Mouse (Mus musculus): ENCODE results near the gene Mcf2l. TPM values are rescaled to one million over a fixed set of nuclear protein-coding genes. Genes with fewer than 3 reads are reported as not detected.

Gene Mcf2l
- polyA plus RNA-seq, 1 experiment from 2014 or later: 22.7 TPM

DNA sequence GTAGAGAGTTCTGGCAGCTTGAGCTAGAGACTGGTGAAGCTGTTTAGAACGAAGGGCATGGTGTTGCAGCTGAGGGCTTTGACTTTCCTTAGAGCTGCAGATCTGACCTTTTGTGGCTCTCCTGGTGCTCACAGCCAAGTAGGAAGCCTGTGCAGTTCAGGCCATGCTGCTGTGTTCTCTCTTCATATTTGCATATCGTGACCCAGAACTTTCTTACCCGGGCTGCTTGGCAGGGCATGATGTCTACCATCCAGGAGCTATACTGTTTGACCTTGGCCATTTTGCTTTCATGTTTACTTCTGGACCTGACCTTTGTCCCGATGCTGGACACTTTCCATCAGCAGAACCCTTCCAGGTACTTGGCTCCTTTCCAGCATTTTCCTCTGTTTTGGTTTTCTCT is 44.2 kb downstream of the Mcf2l start:
- ATAC-seq (replicated peaks; ENCODE audit: low FRiP score): no peak
- WGBS: 80% methylated on average over 4 of the region's 4 CpGs
- H3K4me2 ChIP-seq: no peak overlapping the region

DNA sequence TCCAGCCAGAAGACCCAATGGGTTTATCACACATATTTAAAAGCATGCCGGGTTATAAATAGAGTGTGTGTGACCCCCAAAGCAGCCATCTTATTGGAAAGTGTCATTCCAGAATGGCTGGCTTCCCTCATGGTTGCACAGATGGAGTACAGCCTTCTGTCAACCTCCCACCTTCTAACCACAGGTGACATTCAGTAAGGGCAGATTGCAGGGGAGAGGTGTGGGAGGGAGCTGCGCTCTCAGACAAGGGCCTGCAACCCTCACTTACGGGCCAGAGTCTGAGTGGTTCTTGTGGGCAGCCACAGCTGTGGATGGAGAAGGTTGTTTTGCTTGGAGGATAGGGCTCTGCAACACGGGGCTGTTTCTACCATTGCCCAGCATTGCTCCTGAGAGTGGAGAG is 47.0 kb downstream of the Mcf2l start:
- no peaks in the 10 kb centered on the region for H3K9me3 ChIP-seq (replicated peaks)
- ATAC-seq (replicated peaks; ENCODE audit: low FRiP score): no peak
- no peaks in the 10 kb centered on the region for H3K27me3 ChIP-seq
- no peak overlapping the region for H3K9ac ChIP-seq
- no peak overlapping the region for H3K4me3 ChIP-seq (replicated peaks)
- H3K4me2 ChIP-seq: no peak overlapping the region
- H3K4me1 ChIP-seq: peaks cover 16% of the 10 kb centered on the region
- H3K27ac ChIP-seq: no peak overlapping the region
- 84% methylated on average over 4 of the region's 4 CpGs for WGBS
- H3K36me3 ChIP-seq: no peaks in the 10 kb centered on the region

More for the DNA sequence above, 44.2 kb downstream of the Mcf2l start:
- Histone ChIP-seq H3K27me3 (no peaks in the 10 kb centered on the region), H3K9ac (no peak overlapping the region), H3K9me3 (replicated peaks) (no peaks in the 10 kb centered on the region), H3K36me3 (no peaks in the 10 kb centered on the region), H3K27ac (no peak overlapping the region), H3K4me3 (replicated peaks) (no peak overlapping the region), H3K4me1 (peaks cover 17% of the 10 kb centered on the region)

DNA sequence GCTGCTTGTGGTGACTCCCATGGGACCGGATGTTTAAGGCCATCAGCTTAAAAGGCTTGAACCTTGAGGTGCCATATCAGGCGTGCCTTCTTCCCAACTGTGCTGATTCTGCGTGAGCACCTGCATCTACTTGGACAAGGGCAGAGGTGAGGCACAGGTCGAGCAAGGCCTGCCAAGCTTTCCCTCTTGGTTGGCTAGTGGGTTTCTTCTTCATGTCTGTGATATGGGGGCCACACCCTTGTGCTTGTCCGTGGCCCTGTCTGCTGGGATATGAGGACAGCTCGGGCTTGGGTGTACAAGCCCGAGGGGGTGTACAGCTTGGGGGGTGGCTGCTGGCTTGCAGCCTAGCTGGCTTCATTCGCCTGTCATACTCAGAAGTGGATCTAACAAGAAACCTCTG is 51.4 kb downstream of the Mcf2l start:
- Histone ChIP-seq H3K9me3 (replicated peaks) (no peaks in the 10 kb centered on the region), H3K9ac (no peak overlapping the region), H3K27ac (no peak overlapping the region), H3K4me2 (no peak overlapping the region), H3K4me3 (replicated peaks) (no peak overlapping the region), H3K27me3 (no peaks in the 10 kb centered on the region), H3K36me3 (no peaks in the 10 kb centered on the region), H3K4me1 (peaks cover 51% of the 10 kb centered on the region)
- ATAC-seq (replicated peaks; ENCODE audit: low FRiP score): no peak
- WGBS: 80% methylated on average over 8 of the region's 8 CpGs

DNA sequence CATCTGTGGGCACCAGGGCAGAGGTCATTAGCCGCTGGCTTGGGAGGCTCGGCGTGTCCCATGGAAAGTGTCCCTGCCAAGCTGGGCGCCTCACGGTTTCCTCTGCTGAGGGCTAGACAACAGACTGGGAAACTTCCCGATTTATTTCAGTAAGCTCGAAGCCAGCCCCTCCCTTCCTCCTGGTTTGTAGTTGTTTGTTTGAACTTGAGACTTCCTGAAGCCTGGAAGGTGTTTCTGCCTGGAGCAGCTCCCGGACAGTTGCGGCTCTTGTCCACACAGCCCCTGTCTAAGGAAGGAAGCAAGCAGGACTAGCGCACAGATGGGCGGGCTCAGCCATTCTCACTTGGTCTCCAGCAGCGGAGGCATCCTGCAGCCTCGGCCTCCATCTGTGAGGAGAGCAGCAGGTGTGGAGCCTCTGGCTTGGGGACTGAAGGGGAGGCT is 52.4 kb downstream of the Mcf2l start:
- Histone ChIP-seq H3K4me2 (peak overlapping the region; percentile 43), H3K36me3 (no peaks in the 10 kb centered on the region), H3K9me3 (replicated peaks) (no peaks in the 10 kb centered on the region), H3K4me1 (peaks cover 60% of the 10 kb centered on the region), H3K9ac (no peak overlapping the region), H3K27ac (peak overlapping the region; percentile 81), H3K4me3 (replicated peaks) (peak overlapping the region; percentile 19), H3K27me3 (no peaks in the 10 kb centered on the region)
- ATAC-seq (replicated peaks; ENCODE audit: low FRiP score): peak; percentile 38; the same call in 1 of the 2 replicates
- WGBS: 26% methylated on average over 13 of the region's 13 CpGs

DNA sequence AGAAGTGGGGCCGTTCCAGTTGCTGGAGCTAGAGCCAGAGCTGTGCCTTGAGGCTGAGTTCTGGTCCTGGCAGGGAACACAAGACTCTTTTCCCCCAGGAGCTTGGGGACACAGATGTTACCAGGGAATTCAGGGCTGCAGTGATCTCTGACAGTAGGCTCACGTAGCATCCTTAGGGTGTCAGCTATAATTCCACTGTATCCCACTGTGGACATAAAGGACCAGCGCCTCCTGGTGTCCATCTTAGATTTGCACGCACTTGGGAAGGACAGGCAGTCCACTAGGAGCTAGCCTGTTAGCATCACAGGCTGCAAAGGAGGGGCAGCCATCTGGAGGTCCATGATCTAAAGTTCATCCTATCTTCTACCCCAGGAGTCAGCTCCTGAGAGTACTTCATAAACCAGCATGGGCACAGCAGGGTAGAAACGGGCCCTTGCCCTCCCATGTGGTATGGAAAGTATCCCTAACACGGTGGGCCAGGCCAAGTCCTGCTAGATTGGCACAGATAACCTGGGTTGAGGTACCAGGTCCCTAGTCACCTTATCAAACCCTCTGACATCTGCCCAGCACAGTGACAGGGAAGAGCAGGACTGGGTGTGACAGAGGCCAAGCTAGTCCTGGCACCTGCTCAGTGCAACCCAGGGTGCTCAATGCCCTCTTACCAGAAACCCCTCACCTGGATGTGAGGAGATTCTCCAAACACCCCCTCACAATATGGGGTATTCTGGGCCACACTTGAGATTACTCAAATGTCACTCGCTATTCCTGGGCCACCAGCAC is 53.8 kb downstream of the Mcf2l start:
- ATAC-seq (replicated peaks; ENCODE audit: low FRiP score): 0 out of 2 replicates have a peak, but pooled peaks have one; percentile 15
- Histone ChIP-seq H3K9ac (peak overlapping the region; percentile 8; the same call in 1 of the 2 replicates), H3K27ac (peak overlapping the region; percentile 81), H3K4me1 (peaks cover 73% of the 10 kb centered on the region), H3K36me3 (no peaks in the 10 kb centered on the region), H3K9me3 (replicated peaks) (no peaks in the 10 kb centered on the region), H3K4me3 (replicated peaks) (no peak overlapping the region), H3K4me2 (peak overlapping the region; percentile 43), H3K27me3 (no peaks in the 10 kb centered on the region)
- WGBS: 50% methylated on average over 7 of the region's 7 CpGs

GRCm38 (mm10) chr8:12928033-12928432 is 54.4 kb downstream of the Mcf2l start:
- H3K4me3 ChIP-seq (replicated peaks): no peak overlapping the region
- H3K27ac ChIP-seq: peak overlapping the region; percentile 81
- no peaks in the 10 kb centered on the region for H3K36me3 ChIP-seq
- no peaks in the 10 kb centered on the region for H3K27me3 ChIP-seq
- H3K9ac ChIP-seq: no peak overlapping the region
- H3K4me1 ChIP-seq: peaks cover 76% of the 10 kb centered on the region
- WGBS: 80% methylated on average over 8 of the region's 8 CpGs
- no peak for ATAC-seq (replicated peaks; ENCODE audit: low FRiP score)
- H3K4me2 ChIP-seq: peak overlapping the region; percentile 43
- H3K9me3 ChIP-seq (replicated peaks): no peaks in the 10 kb centered on the region

GRCm38 (mm10) chr8:12928931-12929330 is 55.3 kb downstream of the Mcf2l start:
- no peaks in the 10 kb centered on the region for H3K27me3 ChIP-seq
- whole genome bisulfite sequencing: 72% methylated on average over 5 of the region's 5 CpGs
- no peaks in the 10 kb centered on the region for H3K9me3 ChIP-seq (replicated peaks)
- H3K36me3 ChIP-seq: no peaks in the 10 kb centered on the region
- H3K9ac ChIP-seq: no peak overlapping the region
- H3K4me3 ChIP-seq (replicated peaks): no peak overlapping the region
- peak overlapping the region; percentile 41; the same call in 1 of the 2 replicates for H3K27ac ChIP-seq
- H3K4me1 ChIP-seq: peaks cover 81% of the 10 kb centered on the region
- H3K4me2 ChIP-seq: 0 out of 2 replicates have a peak overlapping the region, but pooled peaks have one; percentile 4
- no peak for ATAC-seq (replicated peaks; ENCODE audit: low FRiP score)

DNA sequence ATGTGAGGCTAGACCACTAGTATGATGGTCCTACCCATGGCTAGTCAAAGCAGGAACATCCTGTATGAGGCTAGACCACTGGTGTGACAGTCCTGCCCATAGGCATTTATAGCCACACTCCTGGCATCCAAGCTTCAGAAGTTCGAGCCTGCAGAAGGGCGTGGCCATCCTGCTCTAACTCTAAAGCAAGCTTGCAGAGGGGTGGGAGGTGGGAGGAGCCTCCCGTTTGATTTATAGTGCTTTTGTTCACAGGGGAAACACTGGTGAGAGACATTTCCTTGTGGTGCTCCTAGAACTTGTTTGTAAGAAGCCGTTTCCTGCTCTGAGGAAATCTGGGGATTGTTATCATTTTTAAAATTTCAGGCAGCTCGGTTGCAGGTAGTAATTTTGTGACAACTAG is 56.7 kb downstream of the Mcf2l start:
- no peak for ATAC-seq (replicated peaks; ENCODE audit: low FRiP score)

DNA sequence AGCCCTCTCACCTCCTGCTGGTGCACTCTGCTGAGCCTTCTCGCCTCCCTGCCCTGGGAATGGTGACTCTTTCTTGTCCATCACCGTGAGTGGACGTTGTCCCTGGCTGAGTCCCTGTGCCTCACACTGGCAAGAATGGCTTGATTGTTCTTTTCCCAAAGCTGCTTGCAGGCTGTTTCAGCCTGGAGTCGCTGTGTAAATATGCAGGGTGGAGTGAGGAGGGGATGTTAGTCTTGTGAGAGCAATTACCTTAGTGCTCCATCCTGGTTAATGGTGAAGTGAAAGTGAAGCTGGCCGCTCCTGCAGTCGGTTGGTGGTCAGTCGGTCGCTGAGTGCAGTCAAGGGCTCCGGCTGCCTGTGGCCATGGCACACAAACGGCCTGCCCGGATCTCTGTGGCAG is 57.8 kb downstream of the Mcf2l start:
- no peaks in the 10 kb centered on the region for H3K9me3 ChIP-seq (replicated peaks)
- no peak overlapping the region for H3K9ac ChIP-seq
- H3K27ac ChIP-seq: peak overlapping the region; percentile 86
- H3K36me3 ChIP-seq: no peaks in the 10 kb centered on the region
- H3K4me3 ChIP-seq (replicated peaks): no peak overlapping the region
- ATAC-seq (replicated peaks; ENCODE audit: low FRiP score): 0 out of 2 replicates have a peak, but pooled peaks have one; percentile 3
- no peaks in the 10 kb centered on the region for H3K27me3 ChIP-seq
- H3K4me1 ChIP-seq: peaks cover 85% of the 10 kb centered on the region
- WGBS: 36% methylated on average over 11 of the region's 11 CpGs
- H3K4me2 ChIP-seq: no peak overlapping the region; the same call in 1 of the 2 replicates

More for the DNA sequence above, 56.7 kb downstream of the Mcf2l start:
- WGBS: 23% methylated on average over 5 of the region's 5 CpGs
- Histone ChIP-seq H3K4me2 (0 out of 2 replicates have a peak overlapping the region, but pooled peaks have one; percentile 22), H3K36me3 (no peaks in the 10 kb centered on the region), H3K27ac (peak overlapping the region; percentile 86), H3K4me3 (replicated peaks) (no peak overlapping the region), H3K9ac (no peak overlapping the region), H3K4me1 (peaks cover 89% of the 10 kb centered on the region), H3K9me3 (replicated peaks) (no peaks in the 10 kb centered on the region), H3K27me3 (no peaks in the 10 kb centered on the region)

- WGBS: 81% methylated on average over 8 of the region's 8 CpGs
- no peak overlapping the region for H3K4me2 ChIP-seq
Observed at GRCm38 (mm10) chr8:12932520-12932919, 58.9 kb downstream of the Mcf2l start.

GRCm38 (mm10) chr8:12933765-12934164 is 60.2 kb downstream of the Mcf2l start:
- peak overlapping the region; percentile 58 for H3K27ac ChIP-seq
- no peaks in the 10 kb centered on the region for H3K9me3 ChIP-seq (replicated peaks)
- H3K9ac ChIP-seq: no peak overlapping the region
- WGBS: 60% methylated on average over 3 of the region's 3 CpGs
- H3K4me1 ChIP-seq: peaks cover 63% of the 10 kb centered on the region
- H3K4me3 ChIP-seq (replicated peaks): no peak overlapping the region
- H3K27me3 ChIP-seq: no peaks in the 10 kb centered on the region
- H3K36me3 ChIP-seq: no peaks in the 10 kb centered on the region
- no peak overlapping the region for H3K4me2 ChIP-seq
- peak; percentile 7; the same call in 1 of the 2 replicates for ATAC-seq (replicated peaks; ENCODE audit: low FRiP score)

More at GRCm38 (mm10) chr8:12932520-12932919, 58.9 kb downstream of the Mcf2l start:
- Histone ChIP-seq H3K27ac (no peak overlapping the region), H3K9me3 (replicated peaks) (no peaks in the 10 kb centered on the region), H3K4me1 (peaks cover 75% of the 10 kb centered on the region), H3K9ac (no peak overlapping the region), H3K27me3 (no peaks in the 10 kb centered on the region), H3K4me3 (replicated peaks) (no peak overlapping the region), H3K36me3 (no peaks in the 10 kb centered on the region)
- ATAC-seq (replicated peaks; ENCODE audit: low FRiP score): no peak

DNA sequence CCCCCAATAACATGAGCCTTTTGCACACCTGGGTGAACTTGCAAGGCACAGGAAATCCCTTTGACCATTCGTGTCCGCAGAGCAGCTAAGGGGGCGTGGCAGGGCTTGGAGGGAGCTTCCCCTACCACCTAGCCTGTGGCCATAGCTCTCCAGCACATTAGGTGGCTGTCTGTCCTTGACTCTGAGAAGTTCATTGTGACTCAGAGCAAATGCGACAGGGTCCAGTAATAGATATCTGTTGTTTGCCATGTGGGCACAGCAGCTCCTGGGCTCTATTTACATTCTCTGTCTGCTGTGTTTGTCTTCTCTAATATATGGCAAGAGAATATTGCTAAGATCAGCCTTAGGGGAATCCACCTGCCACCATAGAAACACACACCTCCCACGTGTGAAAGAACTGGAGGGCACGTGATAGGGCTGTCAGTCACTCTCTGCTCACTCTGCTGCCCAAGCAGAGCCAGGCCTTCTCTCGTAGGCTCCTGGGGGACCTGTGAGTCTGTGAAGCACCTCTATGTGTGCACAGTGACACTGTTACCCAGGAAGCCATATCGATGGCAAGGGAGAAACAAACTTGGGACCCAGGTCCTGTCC is 60.9 kb downstream of the Mcf2l start:
- WGBS: 33% methylated on average over 8 of the region's 8 CpGs
- no peak overlapping the region for H3K4me2 ChIP-seq
- H3K4me1 ChIP-seq: peaks cover 56% of the 10 kb centered on the region
- H3K4me3 ChIP-seq (replicated peaks): no peak overlapping the region
- H3K9ac ChIP-seq: no peak overlapping the region
- no peaks in the 10 kb centered on the region for H3K36me3 ChIP-seq
- H3K27me3 ChIP-seq: no peaks in the 10 kb centered on the region
- no peaks in the 10 kb centered on the region for H3K9me3 ChIP-seq (replicated peaks)
- peak; percentile 55 for ATAC-seq (replicated peaks; ENCODE audit: low FRiP score)
- peak overlapping the region; percentile 51 for H3K27ac ChIP-seq
